Mouse (Mus musculus) cerebellum, postnatal 10 days (tissue): ENCODE measurements at regions not wholly inside any gene's neighbourhood (a gene's known extent, or its start where the extent isn't known, plus 50 kb on each side); places are given as distances from the start of the nearest gene placed in this dataset.

ENCODE experiments used
- DNase-seq, 2 experiments: peaks; one replicate each; pipeline ENCODE4 v3.0.0; 2021; ENCODE audit warnings: mixed read lengths in 2 of 2

- DNase-seq, result no peak
Measured at GRCm38 (mm10) chr13:107904051-107904740, 140.1 kb upstream of the Smim15 start.

GRCm38 (mm10) chr13:107903150-107903959 is 140.9 kb upstream of the Smim15 start:
- no peak for DNase-seq

DNA sequence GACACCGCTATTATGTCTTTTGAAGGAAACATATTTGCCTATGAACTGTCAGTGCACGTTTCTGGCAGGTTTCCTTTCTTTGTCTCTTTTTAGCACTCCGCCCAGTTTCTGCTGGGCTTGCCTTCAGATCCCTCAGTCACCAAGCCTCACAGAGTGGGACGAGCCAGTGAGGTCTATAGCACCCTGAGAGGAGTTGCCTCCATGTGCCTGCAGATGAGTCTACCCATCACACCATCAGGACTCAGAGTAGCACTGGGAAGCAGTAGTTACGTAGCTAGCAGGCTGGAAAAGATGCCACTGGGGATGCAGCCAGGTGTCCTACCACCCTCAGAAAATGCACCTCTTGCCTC is 141.5 kb upstream of the Smim15 start:
- DNase-seq, result no peak

DNA sequence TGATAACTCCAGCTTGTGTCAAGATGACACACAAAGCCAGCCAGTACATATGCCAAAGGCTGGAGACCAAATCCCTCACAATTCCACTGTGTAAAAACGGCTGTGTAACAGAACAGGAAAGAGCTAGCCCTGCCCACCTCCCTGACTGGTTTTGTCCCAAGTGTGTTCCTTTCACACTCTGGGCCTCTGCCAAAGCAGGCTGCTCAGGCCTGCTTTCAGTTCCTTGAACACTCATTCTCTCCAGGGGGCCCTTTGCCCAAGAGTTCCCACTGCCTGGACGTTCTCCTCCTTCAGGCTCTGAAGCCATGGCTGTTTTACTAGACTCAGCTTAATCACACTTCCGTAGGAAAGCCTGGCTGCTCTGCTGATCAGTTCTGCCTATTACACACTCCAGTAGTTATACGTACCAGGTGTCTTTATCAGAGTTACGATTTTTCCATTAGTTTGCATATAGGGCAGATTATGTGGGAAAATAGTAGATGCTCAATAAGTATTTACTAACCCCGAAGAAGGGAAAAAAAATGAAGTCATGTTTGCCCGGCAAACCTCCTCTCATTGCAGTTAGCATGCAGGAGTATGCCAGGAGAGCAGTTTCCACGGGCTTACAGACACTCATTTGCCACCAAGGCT is 144.5 kb upstream of the Smim15 start:
- DNase-seq, result peak; percentile 17 to 28

DNA sequence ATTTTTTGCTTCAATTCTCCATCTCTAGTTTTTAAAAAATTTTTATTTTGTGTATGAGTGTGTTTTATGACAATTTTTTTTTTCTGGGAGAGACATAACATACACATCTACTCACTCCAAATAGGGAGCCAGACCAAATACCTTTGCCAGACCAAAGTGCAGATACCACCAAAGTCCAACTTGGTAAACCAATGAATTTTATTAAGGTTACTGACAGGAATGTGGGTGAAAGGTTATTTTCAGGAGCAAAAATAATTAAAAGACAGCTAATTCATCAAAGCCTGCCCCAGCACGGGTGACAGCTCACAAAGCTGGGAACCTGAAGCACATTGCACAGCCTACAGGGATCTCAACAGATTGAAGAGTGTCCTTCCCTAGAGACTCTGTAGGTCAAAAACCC is 146.6 kb upstream of the Smim15 start:
- no peak for DNase-seq

- DNase-seq, result no peak
Measured at GRCm38 (mm10) chr13:107897184-107897583, 147.1 kb upstream of the Smim15 start.

GRCm38 (mm10) chr13:107893581-107894183 is 150.6 kb upstream of the Smim15 start:
- DNase-seq, result no peak

DNA sequence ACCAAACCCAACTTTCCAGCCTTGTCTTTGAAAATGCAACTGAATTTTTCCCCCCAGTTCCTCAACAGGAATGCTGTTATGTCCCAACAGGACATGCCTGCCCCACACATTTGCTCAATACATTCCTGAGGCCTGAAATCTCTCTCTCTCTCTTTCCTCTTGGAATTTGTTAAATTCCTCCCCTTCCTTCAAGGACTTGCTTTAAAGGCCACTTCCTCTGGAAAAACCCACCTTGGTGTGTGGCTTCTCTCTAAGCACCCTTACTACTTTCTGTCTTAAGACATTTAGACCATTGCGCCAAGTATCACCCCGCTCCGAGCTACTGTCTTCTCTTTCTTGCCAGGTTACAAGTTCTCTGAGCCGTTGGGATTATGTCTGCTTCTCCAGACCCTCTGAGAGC is 151.2 kb upstream of the Smim15 start:
- DNase-seq, result no peak

GRCm38 (mm10) chr13:107891946-107892345 is 152.3 kb upstream of the Smim15 start:
- DNase-seq, result no peak

- peak; percentile 78 to 82 for DNase-seq
Measured at GRCm38 (mm10) chr13:107890866-107891821, 153.1 kb upstream of the Smim15 start.

DNA sequence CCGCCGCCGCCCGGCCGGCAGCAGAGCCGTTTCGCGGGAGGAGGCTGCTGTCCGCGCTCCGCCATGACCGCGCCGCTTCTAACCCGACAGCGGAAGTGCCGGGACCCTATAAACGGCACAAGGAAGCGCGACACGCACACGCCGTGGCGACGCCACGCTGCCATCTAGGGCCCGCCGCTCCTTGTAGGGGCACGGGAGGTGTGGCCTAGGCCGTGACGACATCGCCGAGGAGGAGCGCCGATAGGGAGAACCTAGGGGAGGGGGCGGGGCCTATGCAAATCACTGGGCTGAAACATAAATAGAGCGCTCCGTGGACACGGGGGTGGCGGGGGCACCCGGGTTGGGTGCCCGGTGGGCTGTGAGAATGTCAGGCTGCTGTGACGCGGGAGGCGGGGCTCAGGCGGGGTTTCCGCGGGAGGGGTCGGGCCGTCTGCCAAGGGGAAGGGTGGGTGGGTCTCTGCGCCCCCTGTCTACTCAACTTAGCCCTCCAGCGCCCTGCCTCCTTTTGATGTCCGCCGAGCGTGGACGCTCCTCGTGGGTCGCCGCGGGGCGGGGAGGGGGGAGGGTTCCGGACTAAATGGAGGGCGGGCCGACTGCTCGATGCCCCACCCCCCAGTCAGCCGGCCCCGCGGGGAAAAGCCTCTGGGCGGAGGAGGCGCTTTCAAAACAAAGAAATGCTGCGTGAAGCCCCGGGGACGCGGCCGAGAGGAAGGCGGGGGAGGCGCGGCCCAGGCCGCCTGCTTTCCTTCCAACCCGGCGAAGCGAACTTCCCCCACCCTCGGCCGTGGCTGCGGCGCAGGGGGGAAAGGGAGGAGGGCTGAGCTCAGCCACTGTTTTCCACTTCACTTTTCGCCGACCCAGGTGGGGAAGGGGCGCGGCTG is 154.0 kb upstream of the Smim15 start:
- peak; percentile 100 for DNase-seq

- no peak for DNase-seq
Measured at GRCm38 (mm10) chr13:107889588-107889984, 154.7 kb upstream of the Smim15 start.

DNA sequence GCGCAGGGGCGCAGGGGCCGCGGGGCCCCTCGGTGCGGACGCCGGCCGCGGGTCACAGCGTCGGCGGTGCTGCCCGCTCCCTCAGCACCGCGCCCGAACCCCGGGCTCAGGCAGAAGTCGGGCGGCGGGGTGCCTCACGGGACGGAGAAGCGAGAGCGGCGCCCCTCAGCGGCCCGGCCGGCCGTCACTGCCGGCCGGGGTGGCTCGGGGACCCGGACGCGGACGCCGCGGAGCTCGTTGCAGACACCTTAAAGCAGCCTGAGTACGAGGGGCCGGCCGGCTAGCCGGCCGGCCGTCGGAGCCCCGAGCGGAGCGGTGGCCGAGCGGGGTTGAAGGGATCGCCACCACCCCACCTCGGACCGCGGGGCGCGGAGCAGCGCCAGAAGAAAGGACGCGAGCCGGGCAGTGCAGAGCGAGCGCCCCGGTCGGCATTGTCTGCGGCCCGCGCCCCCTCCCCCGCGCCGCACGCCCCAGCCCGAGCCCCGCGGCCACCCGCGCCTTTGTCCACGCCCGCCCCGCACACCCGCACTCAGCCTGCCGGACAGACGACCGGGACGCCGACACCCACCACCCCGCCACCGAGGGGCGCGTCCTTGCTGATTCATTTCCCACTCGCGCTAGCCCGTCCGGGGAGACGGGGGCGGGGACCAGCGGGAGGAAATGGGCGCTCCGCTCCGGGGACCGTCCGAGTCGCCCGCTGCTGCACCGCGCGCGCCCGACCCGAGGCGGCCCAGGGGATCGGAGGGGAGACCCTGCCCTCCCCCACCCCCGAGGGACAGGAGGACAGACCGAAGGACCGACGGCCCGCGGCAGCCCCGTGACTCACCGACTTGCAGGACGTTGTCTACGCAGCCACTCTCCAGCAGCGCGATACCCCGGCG is 155.4 kb upstream of the Smim15 start:
- peak; percentile 68 to 72 for DNase-seq

GRCm38 (mm10) chr13:107888231-107888555 is 156.1 kb upstream of the Smim15 start:
- peak in 1 of 2 experiments; percentile 40 for DNase-seq

DNA sequence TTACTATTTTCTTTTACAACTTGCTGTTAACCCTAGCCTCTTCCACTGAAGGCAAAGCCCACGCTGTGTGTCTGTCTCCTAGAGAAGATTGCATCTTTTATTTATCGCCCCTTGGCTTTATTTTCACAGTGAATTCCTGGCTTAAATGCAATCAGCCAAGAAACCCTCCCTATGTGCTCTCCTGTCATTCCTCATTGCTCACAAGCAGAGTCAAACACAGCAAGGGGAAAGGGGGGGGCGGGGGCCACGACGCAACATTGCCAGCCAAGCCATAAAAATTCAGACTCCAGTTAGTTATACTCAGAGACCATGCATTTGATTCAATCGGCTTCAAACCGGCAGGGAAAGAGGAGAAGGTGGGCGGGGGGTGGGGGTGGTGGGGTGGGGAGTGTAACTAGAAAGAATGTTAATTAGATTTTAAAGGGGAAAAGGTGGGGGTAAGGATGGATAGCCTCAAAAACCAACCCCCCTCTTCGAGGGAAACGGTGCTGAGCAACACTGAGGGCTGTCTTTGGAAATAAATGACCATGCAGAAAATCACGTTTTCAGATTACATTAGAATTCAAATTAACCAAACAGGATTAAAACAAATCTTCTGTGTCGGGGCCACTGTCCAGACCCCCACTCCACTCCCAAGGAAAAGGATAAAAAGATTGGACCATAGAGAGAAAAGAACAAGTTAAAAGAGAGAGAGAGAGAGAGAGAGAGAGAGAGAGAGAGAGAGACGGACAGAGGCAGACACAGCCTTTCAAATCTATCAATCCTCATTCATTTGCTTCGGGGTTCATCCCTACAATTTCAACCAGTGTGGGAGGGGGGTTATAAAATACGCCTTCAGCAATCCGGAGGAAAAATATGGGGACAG is 156.6 kb upstream of the Smim15 start:
- peak in 1 of 2 experiments; percentile 15 for DNase-seq

DNA sequence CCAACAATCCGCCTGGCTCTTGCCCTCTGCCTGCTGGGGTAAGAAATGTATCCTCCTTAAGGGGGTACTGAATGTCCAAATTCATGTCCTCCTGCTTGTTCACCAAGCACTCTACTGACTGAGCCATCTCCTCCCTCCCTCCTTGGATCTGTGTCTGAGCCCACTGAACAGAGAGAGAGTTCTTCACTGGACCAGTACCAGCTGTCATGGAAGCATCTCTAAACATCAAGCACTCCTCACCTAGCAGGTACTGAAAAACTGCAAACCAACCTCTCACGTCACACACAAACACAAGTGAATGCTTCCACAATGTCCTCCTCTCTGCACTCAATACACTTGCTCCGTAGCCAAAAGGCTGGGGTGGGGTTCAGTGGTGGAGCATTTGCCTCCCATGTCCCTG is 159.4 kb upstream of the Smim15 start:
- no peak for DNase-seq

GRCm38 (mm10) chr13:107882337-107882736 is 161.9 kb upstream of the Smim15 start:
- DNase-seq, result no peak

GRCm38 (mm10) chr13:107880551-107880950 is 163.7 kb upstream of the Smim15 start:
- DNase-seq, result no peak

DNA sequence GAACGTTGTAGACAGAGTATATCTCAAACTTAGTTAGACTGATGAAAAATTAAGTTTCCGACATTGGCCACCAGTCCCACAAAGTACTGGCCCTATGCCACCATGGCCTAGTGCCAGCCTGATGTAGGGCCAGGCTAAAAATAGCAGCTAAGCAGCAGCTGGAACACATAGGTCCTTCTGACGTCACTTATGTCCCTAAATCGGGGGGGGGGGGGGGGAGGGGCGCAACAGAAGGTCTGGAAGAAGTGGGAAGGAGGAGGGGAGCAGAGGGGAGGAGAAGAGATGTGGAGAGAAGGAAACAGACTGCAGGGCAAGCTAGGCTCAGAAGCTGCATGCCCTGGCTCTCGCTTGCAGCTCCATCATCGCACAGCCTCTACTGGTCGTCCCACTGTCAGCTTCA is 164.7 kb upstream of the Smim15 start:
- DNase-seq, result peak; percentile 63 to 66
